Mouse (Mus musculus) liver, embryonic 14.5 days (tissue): ENCODE measurements around the gene BC034090.

Experiments
- CTCF ChIP-seq: IDR thresholded peaks from 2 replicates; pipeline ENCODE4 v1.5.1; 2016; ENCODE audit warnings: antibody characterized with exemption, low read depth, control low read depth
- EP300 ChIP-seq: IDR thresholded peaks from 2 replicates; pipeline ENCODE4 v1.6.1; 2016; ENCODE audit warnings: antibody characterized with exemption, low read depth

GRCm38 (mm10) chr1:155241701-155242487 lies 2.4 kb downstream of the BC034090 start:
- no peak for TF ChIP-seq CTCF
- TF ChIP-seq EP300 = no peak
